Mouse (Mus musculus) cerebellum, adult 8-10 months (tissue): ENCODE results near the gene Calhm2.
A peak's percentile ranks its signal among the peaks of the same experiment; 100 is the strongest.

ENCODE experiments used
- DNase-seq: peaks from one replicate; pipeline ENCODE4 v3.0.0; 2022

Calhm2 gene

GRCm38 (mm10) chr19:47137771-47138421, at the start of gene Calhm2:
Gene Calhm2 (minus strand): TSS chr19:47138294.
- no peak for DNase-seq

GRCm38 (mm10) chr19:47186514-47187275, 48.6 kb upstream of the Calhm2 start:
- DNase-seq: peak; percentile 48

- peak; percentile 11 for DNase-seq
Measured at GRCm38 (mm10) chr19:47184736-47185135, 46.6 kb upstream of the Calhm2 start.

GRCm38 (mm10) chr19:47184221-47184620, 46.1 kb upstream of the Calhm2 start:
- peak; percentile 16 for DNase-seq

- DNase-seq: peak; percentile 39
Measured at GRCm38 (mm10) chr19:47180011-47180410, 41.9 kb upstream of the Calhm2 start.

- peak; percentile 70 for DNase-seq
Measured at GRCm38 (mm10) chr19:47179272-47179809, 41.2 kb upstream of the Calhm2 start.

- DNase-seq: peak; percentile 73
Measured at GRCm38 (mm10) chr19:47178431-47179271, 40.6 kb upstream of the Calhm2 start, which contains the start of gene Neurl1a. Gene Neurl1a (plus strand): TSS chr19:47178820.

GRCm38 (mm10) chr19:47178001-47178400, 39.9 kb upstream of the Calhm2 start:
- DNase-seq: peak; percentile 70

GRCm38 (mm10) chr19:47176916-47177505, 38.9 kb upstream of the Calhm2 start:
- no peak for DNase-seq

DNA sequence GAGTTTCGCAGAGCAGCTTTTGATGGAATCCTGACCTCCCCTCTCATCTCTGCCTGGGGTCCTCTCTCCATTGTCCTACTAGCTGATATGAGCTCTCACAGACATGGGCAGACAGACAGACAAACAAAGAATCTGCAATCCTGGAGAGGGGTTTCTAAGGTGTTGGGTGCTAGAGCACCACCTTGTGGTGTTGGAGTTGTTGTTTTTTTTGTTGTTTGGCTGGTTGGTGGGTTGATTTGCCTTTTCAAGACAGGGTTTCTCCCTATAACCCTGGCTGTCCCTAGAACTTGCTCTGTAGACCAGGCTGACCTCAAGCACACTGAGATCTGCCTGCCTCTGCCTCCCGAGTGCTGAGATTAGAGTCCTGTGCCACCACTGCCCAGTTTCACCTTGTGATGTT, 37.4 kb upstream of the Calhm2 start:
- DNase-seq: no peak

GRCm38 (mm10) chr19:47174515-47174914, 36.4 kb upstream of the Calhm2 start:
- peak; percentile 47 for DNase-seq

- DNase-seq: peak; percentile 83
Measured at GRCm38 (mm10) chr19:47168793-47169412, 30.8 kb upstream of the Calhm2 start.

DNA sequence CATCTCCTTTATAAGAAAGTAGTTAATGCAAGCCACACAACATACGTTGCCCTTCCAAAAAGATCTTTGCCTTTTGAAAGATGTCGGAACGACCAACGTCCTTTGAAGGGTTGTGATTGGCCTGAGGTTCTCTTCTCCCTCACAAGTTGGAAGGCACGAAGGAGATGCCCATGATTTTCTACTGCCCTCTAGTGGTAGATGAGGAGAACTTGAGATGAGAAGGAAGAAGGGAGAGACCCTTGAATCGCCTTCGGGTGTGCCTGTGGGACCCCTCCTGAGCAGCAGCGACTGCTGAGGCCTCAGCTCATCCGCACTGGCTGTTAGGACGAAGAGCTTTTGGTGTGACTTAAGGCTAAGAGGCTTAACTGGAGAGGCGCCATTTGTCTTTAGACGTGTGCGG, 30.1 kb upstream of the Calhm2 start:
- DNase-seq: peak; percentile 28

DNA sequence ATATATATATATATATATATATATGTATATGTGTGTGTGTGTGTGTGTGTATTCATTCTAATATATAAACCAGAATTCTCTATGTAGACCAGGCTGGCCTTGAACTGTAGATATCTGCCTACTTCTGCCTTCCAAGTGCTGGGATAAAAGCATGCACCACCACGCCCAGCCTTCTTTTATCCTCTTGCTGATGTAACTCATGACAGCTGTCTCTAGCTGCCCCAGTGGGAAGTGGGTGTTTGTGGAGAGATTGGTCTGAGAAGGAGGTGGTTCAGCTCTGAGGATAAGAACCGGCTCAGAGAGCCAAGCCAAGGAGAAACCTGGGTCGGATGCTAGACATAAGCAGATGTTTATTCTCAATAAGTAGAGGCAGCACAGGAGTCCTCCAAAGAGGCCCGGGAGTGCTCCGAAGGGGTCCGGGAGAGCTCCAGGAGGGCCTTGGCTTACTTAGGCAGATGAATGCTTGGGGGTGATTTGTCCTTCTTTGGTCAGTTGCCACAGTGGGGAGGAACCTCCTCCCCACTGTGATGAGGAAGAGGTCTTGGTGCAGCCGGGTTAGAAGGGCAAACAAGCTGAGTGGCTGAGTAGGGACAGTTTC, 29.6 kb upstream of the Calhm2 start:
- no peak for DNase-seq

- DNase-seq: no peak
Measured at GRCm38 (mm10) chr19:47166758-47167157, 28.7 kb upstream of the Calhm2 start.

GRCm38 (mm10) chr19:47163176-47163744, 25.2 kb upstream of the Calhm2 start:
- no peak for DNase-seq

- no peak for DNase-seq
Measured at GRCm38 (mm10) chr19:47161669-47162068, 23.6 kb upstream of the Calhm2 start.

DNA sequence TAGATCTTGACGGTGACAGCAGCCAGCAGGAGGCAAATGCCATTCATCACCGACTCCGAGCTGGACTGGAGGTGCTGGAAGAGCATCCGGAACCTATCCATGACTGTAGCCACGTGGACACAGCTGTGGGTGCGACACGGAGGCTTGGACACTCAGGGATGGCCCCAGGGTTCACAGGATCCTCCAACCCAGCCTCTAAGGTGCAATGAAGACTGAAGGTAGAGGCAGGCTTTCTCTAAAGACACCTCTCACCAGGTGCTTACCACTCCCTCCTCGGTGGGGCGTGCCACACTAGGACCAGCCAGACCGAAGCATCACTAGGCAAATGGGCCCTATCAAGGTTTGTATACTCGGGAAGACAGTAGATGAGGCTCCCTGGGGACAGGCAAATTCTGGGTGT, 19.6 kb upstream of the Calhm2 start, which contains the start of gene Calhm3:
Calhm3 (minus strand) TSS at position 101 of the 400 bp plus-strand sequence.
- no peak for DNase-seq

DNA sequence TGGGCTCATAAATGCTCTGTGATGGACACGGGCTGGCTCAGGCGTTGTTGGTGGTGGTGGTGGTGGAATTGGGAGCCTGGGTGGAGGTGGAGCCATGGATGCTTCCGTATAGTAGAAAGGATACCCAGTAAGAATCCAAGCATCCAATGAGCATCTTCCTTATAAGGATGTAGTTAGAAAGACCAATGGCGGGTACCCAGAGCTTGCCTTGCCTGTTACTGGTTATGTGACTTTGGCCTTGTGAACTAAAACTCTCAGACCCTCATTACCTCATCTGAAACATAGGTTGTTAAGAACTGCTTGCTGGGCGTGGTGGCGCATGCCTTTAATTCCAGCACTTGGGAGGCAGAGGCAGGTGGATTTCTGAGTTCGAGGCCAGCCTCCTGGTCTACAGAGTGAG, 15.7 kb upstream of the Calhm2 start:
- DNase-seq: no peak

DNA sequence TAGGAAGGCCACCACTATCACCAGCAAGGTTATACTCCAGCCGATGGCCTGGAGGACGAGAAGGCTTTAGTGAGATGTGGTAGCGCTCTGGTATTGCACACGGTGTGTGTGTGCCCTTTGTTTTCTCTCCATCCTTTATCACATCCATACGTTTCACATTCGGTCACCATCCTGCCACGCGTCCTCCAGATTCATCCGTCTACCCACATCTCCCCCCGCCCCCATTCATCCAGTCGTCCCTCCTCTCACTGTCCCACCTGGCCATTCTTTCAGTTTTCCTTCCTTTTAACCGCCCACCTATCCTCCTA, 13.9 kb upstream of the Calhm2 start:
- DNase-seq: no peak

- peak; percentile 41 for DNase-seq
Measured at GRCm38 (mm10) chr19:47151332-47152061, 13.4 kb upstream of the Calhm2 start.
